Mouse (Mus musculus) CH12.LX (cell line): Measurements from ENCODE around the gene Cobl. TPM values are rescaled to one million over a fixed set of nuclear protein-coding genes. Genes with fewer than 3 reads are reported as not detected.

ENCODE experiments used
- DNase-seq: peaks from one replicate; pipeline ENCODE4 v3.0.0-alpha.2; 2013; ENCODE audit errors: extremely low read depth
- H3K27ac ChIP-seq: 2 replicates; pipeline ENCODE4 v1.5.1; 2012; ENCODE audit warnings: low read depth, mild to moderate bottlenecking, control low read depth, moderate library complexity; ENCODE audit not compliant: insufficient read depth
- H3K27me3 ChIP-seq: replicated peaks from 2 replicates; pipeline ENCODE3; 2012; ENCODE audit warnings: inconsistent platforms
- H3K36me3 ChIP-seq, 2 experiments: replicated peaks in 1 of 2; 2 replicates each; pipeline versions ENCODE3 to v1.6.1; 2012; ENCODE audit warnings: inconsistent platforms in 1 of 2, low read length in 1 of 2, mild to moderate bottlenecking in 1 of 2, mixed read lengths in 1 of 2, moderate library complexity in 1 of 2; ENCODE audit not compliant: control insufficient read depth in 1 of 2, insufficient read depth in 1 of 2
- H3K4me1 ChIP-seq, 2 experiments: 2 replicates each; pipeline ENCODE4 v1.6.1; 2012; ENCODE audit warnings: inconsistent platforms in 1 of 2, moderate library complexity in 1 of 2; ENCODE audit not compliant: insufficient read depth in 2 of 2, control insufficient read depth in 1 of 2
- H3K4me2 ChIP-seq: 2 replicates; pipeline ENCODE4 v1.6.1; 2012; ENCODE audit warnings: low read depth, mild to moderate bottlenecking, control low read depth; ENCODE audit not compliant: poor library complexity, insufficient read depth, severe bottlenecking
- H3K4me3 ChIP-seq, 3 experiments: fragments of 150-350 bp in 1 of 3; sonication (generic) in 1 of 3; replicated peaks in 1 of 3; 2 replicates each; pipeline versions ENCODE3 to v1.5.1; 2011 to 2012; ENCODE audit warnings: low read depth in 2 of 3, low read length in 2 of 3, mild to moderate bottlenecking in 2 of 3, moderate library complexity in 2 of 3, control low read depth in 1 of 3, improper control_type of control experiment in 1 of 3, inconsistent platforms in 1 of 3, mixed read lengths in 1 of 3; ENCODE audit not compliant: poor library complexity in 1 of 3
- H3K79me2 ChIP-seq: replicated peaks from 2 replicates; pipeline ENCODE4 v1.6.1; 2012; ENCODE audit warnings: mild to moderate bottlenecking, moderate library complexity; ENCODE audit not compliant: control insufficient read depth, poor library complexity, insufficient read depth, severe bottlenecking; ENCODE audit errors: extremely low read depth
- H3K9ac ChIP-seq: 2 replicates; pipeline ENCODE4 v1.6.1; 2012; ENCODE audit warnings: low read depth, mild to moderate bottlenecking, control low read depth, moderate library complexity; ENCODE audit not compliant: insufficient read depth
- H3K9me3 ChIP-seq: replicated peaks from 2 replicates; pipeline ENCODE3; 2012; ENCODE audit warnings: low read length, inconsistent platforms, mixed read lengths
- CHD1 ChIP-seq: IDR thresholded peaks from 2 replicates; pipeline ENCODE4 v1.6.1; 2012; ENCODE audit warnings: low read depth, low read length, improper control_type of control experiment, inconsistent platforms
- CHD2 ChIP-seq: IDR thresholded peaks from 2 replicates; pipeline ENCODE4 v1.6.1; 2011; ENCODE audit warnings: low read length, improper control_type of control experiment
- CTCF ChIP-seq, 2 experiments: IDR thresholded peaks in 1 of 2; conservative IDR thresholded peaks in 1 of 2; 2 replicates each; pipeline ENCODE4 v1.5.1; 2011 to 2012; ENCODE audit warnings: low read depth in 2 of 2, low read length in 2 of 2, improper control_type of control experiment in 1 of 2, inconsistent platforms in 1 of 2, mild to moderate bottlenecking in 1 of 2, moderate library complexity in 1 of 2
- ETS1 ChIP-seq: conservative IDR thresholded peaks from 2 replicates; pipeline ENCODE4 v1.6.1; 2012; ENCODE audit warnings: low read depth, mild to moderate bottlenecking, inconsistent platforms, low read length, improper control_type of control experiment, moderate library complexity
- GABPA ChIP-seq: IDR thresholded peaks from 2 replicates; pipeline ENCODE4 v1.6.1; 2012; ENCODE audit warnings: low read depth, low read length, improper control_type of control experiment, inconsistent platforms; ENCODE audit not compliant: insufficient replicate concordance
- IRF4 ChIP-seq: IDR thresholded peaks from 2 replicates; pipeline ENCODE4 v1.6.1; 2014; ENCODE audit warnings: low read depth, mild to moderate bottlenecking, inconsistent platforms, low read length, improper control_type of control experiment
- JUN ChIP-seq: IDR thresholded peaks from 2 replicates; pipeline ENCODE4 v1.6.1; 2011; ENCODE audit warnings: low read depth, mild to moderate bottlenecking, low read length, improper control_type of control experiment, moderate library complexity; ENCODE audit not compliant: insufficient read depth
- KAT2A ChIP-seq: IDR thresholded peaks from 2 replicates; pipeline ENCODE4 v1.6.1; 2012; ENCODE audit warnings: low read length, improper control_type of control experiment, inconsistent platforms; ENCODE audit not compliant: insufficient replicate concordance
- MAX ChIP-seq: IDR thresholded peaks from 2 replicates; pipeline ENCODE4 v1.6.1; 2011; ENCODE audit warnings: low read length, improper control_type of control experiment
- MEF2A ChIP-seq: IDR thresholded peaks from 2 replicates; pipeline ENCODE4 v1.6.1; 2014; ENCODE audit warnings: low read depth, mild to moderate bottlenecking, inconsistent platforms, low read length, improper control_type of control experiment, borderline replicate concordance
- MXI1 ChIP-seq: IDR thresholded peaks from 2 replicates; pipeline ENCODE4 v1.6.1; 2011; ENCODE audit warnings: mild to moderate bottlenecking, low read depth, low read length, improper control_type of control experiment
- PAX5 ChIP-seq: IDR thresholded peaks from 2 replicates; pipeline ENCODE4 v1.6.1; 2012; ENCODE audit warnings: low read length, inconsistent platforms, mixed read lengths
- POLR2AphosphoS2 ChIP-seq: IDR thresholded peaks from 2 replicates; pipeline ENCODE4 v1.6.1; 2011; ENCODE audit warnings: low read depth, low read length, improper control_type of control experiment
- RAD21 ChIP-seq: IDR thresholded peaks from 2 replicates; pipeline ENCODE4 v1.6.1; 2011; ENCODE audit warnings: low read depth, mild to moderate bottlenecking, low read length, improper control_type of control experiment, moderate library complexity
- RCOR1 ChIP-seq: conservative IDR thresholded peaks from 2 replicates; pipeline ENCODE4 v1.6.1; 2012; ENCODE audit warnings: low read depth, mild to moderate bottlenecking, inconsistent platforms, low read length, improper control_type of control experiment
- SIN3A ChIP-seq: IDR thresholded peaks from 2 replicates; pipeline ENCODE4 v1.6.1; 2012; ENCODE audit warnings: low read length, improper control_type of control experiment, inconsistent platforms
- TCF12 ChIP-seq: IDR thresholded peaks from 2 replicates; pipeline ENCODE4 v1.6.1; 2014; ENCODE audit warnings: low read depth, mild to moderate bottlenecking, inconsistent platforms, low read length, improper control_type of control experiment
- USF2 ChIP-seq: conservative IDR thresholded peaks from 2 replicates; pipeline ENCODE4 v1.6.1; 2011; ENCODE audit warnings: low read depth, low read length, improper control_type of control experiment
- ZNF384 ChIP-seq: IDR thresholded peaks from 2 replicates; pipeline ENCODE4 v1.6.1; 2012; ENCODE audit warnings: low read depth, low read length, improper control_type of control experiment, inconsistent platforms
- dilution Hi-C: fragments of 300-500 bp; cut with MboI; formaldehyde crosslinking; loops from 2 replicates; pipeline ENCODE4 v1.14.3; 2020; ENCODE audit warnings: low sequenced_read_pairs; ENCODE audit not compliant: extremely low pct_unique_long_range_greater_than_20kb, extremely low pct_ligation_motif_present
- in situ Hi-C: fragments of 300-500 bp; cut with MboI; formaldehyde crosslinking; loops from 3 replicates; pipeline ENCODE4 v1.14.3; 2019; ENCODE audit warnings: low sequenced_read_pairs, low pct_ligation_motif_present, low pct_unique_long_range_greater_than_20kb, mixed read lengths
- polyA plus RNA-seq: library from polyadenylated mRNA; unstranded; fragments of >175 nt; gene quantifications from 2 replicates; pipeline ENCODE4 v1.2.1, GENCODE M21; 2012; ENCODE audit warnings: low read depth; ENCODE audit not compliant: insufficient read length
- total RNA-seq, 2 experiments: library from RNA; depleted of rRNA; stranded (reverse); fragments of 300-350 nt in 1 of 2; fragments of >200 nt in 1 of 2; gene quantifications; 2 replicates each; pipeline ENCODE4 v1.2.3; 2012 to 2014

Gene Cobl
- total and polyA plus RNA-seq, 3 experiments, result 0.06 to 0.13 TPM; not detected in 1

GRCm38 (mm10) chr11:12355681-12356080 lies 109.1 kb downstream of the Cobl start:
- dilution Hi-C loops, result no loop called here
- Histone ChIP-seq H3K4me2 (no peak overlapping the region), H3K36me3 (no peaks in the 10 kb centered on the region), H3K4me1 (no peaks in the 10 kb centered on the region), H3K9me3 (no peaks in the 10 kb centered on the region), H3K27ac (no peak overlapping the region), H3K4me3 (no peak overlapping the region), H3K9ac (no peak overlapping the region), H3K79me2 (no peaks in the 10 kb centered on the region)
- in situ Hi-C loops, result no loop called here
- DNase-seq, result no peak
- TF ChIP-seq ETS1 (no peak), SIN3A (no peak), POLR2AphosphoS2 (no peak), IRF4 (no peak), USF2 (no peak), RCOR1 (no peak), KAT2A (no peak), MAX (no peak), CTCF (conservative IDR thresholded peaks at IDR 0.05 in 1 of 2, IDR thresholded peaks at IDR 0.05 in 1 of 2; ENCODE audit: low read depth in 2 of 2, low read length in 2 of 2) (no peak), GABPA (no peak), MXI1 (no peak), CHD2 (no peak), MEF2A (no peak), ZNF384 (no peak), CHD1 (no peak), TCF12 (no peak), PAX5 (no peak), JUN (no peak)
- TF ChIP-seq, all 38 proteins: peak for 0
- no peaks in the 10 kb centered on the region for H3K27me3 ChIP-seq

DNA sequence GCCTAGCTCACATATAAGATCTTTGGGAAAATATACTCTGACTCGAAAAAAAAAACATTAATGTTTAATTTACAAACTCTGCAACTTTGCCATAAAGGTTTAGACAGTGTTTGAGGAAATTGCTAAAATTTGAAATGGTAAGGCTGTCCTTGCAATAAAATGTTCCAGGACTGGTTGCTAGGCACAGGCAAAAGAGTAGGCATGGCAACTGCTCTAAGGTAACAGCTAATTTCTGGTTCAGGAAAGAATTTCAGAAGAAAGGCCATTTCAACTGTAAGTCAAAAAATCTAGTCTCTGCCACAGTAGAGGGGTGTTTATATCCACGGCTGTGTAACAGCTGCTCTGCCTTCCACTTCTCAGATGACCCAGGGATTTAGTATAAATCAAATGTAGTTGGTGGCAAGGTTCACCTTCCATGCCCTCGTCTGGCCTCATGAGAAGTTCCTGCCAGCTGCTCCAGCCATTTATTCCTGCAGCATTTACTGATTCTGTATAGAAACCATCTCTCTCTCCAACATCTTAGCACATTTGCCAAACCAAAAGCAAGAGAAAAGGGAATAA lies 113.7 kb downstream of the Cobl start:
- Histone ChIP-seq H3K4me3 (no peak overlapping the region), H3K27ac (no peak overlapping the region), H3K4me1 (no peaks in the 10 kb centered on the region), H3K9ac (no peak overlapping the region), H3K36me3 (no peaks in the 10 kb centered on the region), H3K4me2 (no peak overlapping the region), H3K9me3 (no peaks in the 10 kb centered on the region), H3K79me2 (no peaks in the 10 kb centered on the region), H3K27me3 (no peaks in the 10 kb centered on the region)
- no peak for TF ChIP-seq GABPA
- TF ChIP-seq CHD2, result no peak
- no peak for TF ChIP-seq RAD21
- no peak for DNase-seq
- in situ Hi-C loops, result no loop called here
- dilution Hi-C loops, result no loop called here
